Mouse (Mus musculus) erythroblast, embryonic 14.5 days (primary cell): ENCODE results near the gene Lipc. TPM values are rescaled to one million over a fixed set of nuclear protein-coding genes. Genes with fewer than 3 reads are reported as not detected.

Source experiments
- H3K27me3 ChIP-seq: 2 replicates; pipeline ENCODE4 v1.6.1; 2012; ENCODE audit warnings: inconsistent platforms; ENCODE audit not compliant: control insufficient read depth
- H3K36me3 ChIP-seq: 2 replicates; pipeline ENCODE4 v1.6.1; 2012; ENCODE audit warnings: mild to moderate bottlenecking, inconsistent platforms; ENCODE audit not compliant: control insufficient read depth
- H3K4me1 ChIP-seq: 2 replicates; pipeline ENCODE4 v1.6.1; 2012; ENCODE audit warnings: inconsistent platforms; ENCODE audit not compliant: control insufficient read depth
- H3K4me3 ChIP-seq: replicated peaks from 2 replicates; pipeline ENCODE3; 2012; ENCODE audit warnings: moderate library complexity, mild to moderate bottlenecking, inconsistent platforms
- H3K9me3 ChIP-seq: 2 replicates; pipeline ENCODE4 v1.6.1; 2012; ENCODE audit warnings: low read length, inconsistent platforms, mixed read lengths; ENCODE audit not compliant: control insufficient read depth
- GATA1 ChIP-seq: IDR thresholded peaks from 2 replicates; pipeline ENCODE4 v1.6.1; 2012; ENCODE audit warnings: low read length, inconsistent platforms, mixed read lengths
- TAL1 ChIP-seq: IDR thresholded peaks from 3 replicates; pipeline ENCODE4 v1.6.1; 2012; ENCODE audit warnings: low read length, inconsistent platforms, mixed read lengths
- polyA plus RNA-seq: library from polyadenylated mRNA; stranded (reverse); fragments of >175 nt; gene quantifications from 2 replicates; pipeline ENCODE4 v1.2.3, GENCODE M21; 2012

Lipc gene
- polyA plus RNA-seq, 1 experiment: 0.02 TPM

- Histone ChIP-seq H3K4me3 (no peak overlapping the region), H3K4me1 (peaks cover 15% of the 10 kb centered on the region), H3K36me3 (peaks cover 33% of the 10 kb centered on the region), H3K9me3 (no peaks in the 10 kb centered on the region), H3K27me3 (no peaks in the 10 kb centered on the region)
- TF ChIP-seq GATA1 (no peak), TAL1 (no peak)
These were observed 161.4 kb downstream of the Lipc start for GRCm38 (mm10) chr9:70790621-70791020.

DNA sequence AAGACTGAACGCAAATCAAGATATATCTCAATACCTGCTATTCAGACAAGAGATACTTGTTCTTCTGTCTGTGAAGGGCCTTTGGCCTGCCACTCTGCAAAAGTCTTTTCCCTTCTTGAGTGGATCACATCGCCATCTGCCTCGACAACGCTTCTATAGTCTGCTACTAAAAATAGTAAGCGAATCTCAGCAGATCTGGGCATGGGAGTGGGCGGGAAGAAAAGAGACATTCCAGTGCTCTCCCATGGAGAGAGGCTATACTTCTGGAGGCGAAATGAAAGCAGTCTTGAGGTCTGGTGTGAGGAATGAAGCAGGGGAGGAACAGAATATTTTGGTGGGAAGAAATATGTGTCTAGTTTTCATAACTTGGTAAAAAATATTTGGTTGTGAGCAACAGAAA lies 163.3 kb downstream of the Lipc start:
- peaks cover 52% of the 10 kb centered on the region for H3K36me3 ChIP-seq
- H3K4me1 ChIP-seq: peaks cover 5% of the 10 kb centered on the region
- no peak for TF ChIP-seq TAL1
- no peak for TF ChIP-seq GATA1
- H3K4me3 ChIP-seq: no peak overlapping the region
- H3K9me3 ChIP-seq: no peaks in the 10 kb centered on the region
- no peaks in the 10 kb centered on the region for H3K27me3 ChIP-seq

- Histone ChIP-seq H3K36me3 (peaks cover 100% of the 10 kb centered on the region), H3K27me3 (no peaks in the 10 kb centered on the region), H3K4me3 (no peak overlapping the region), H3K4me1 (peaks cover 6% of the 10 kb centered on the region), H3K9me3 (no peaks in the 10 kb centered on the region)
- TF ChIP-seq TAL1 (no peak), GATA1 (no peak)
These were observed 169.8 kb downstream of the Lipc start for GRCm38 (mm10) chr9:70782191-70782590.

DNA sequence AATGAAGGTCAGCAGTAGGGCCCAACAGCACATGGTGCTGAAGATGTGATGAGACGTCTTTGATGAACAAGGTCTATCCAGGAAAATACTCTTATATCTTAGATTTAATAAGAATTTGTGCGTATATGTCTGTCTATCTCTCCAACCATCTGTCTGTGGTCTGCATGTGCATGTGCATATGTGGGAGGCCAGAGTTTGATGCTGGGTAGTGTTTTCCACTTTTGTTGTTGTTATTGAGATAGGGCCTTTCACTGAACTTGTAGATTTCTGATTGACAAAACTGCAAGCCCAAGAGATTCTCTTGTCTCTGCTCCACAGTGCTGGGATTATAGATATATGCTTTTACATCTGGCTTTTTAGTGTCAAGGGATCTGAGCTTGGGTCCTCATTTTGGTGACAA lies 176.5 kb downstream of the Lipc start:
- Histone ChIP-seq H3K4me1 (peaks cover 29% of the 10 kb centered on the region), H3K27me3 (no peaks in the 10 kb centered on the region), H3K36me3 (peaks cover 100% of the 10 kb centered on the region), H3K4me3 (no peak overlapping the region), H3K9me3 (no peaks in the 10 kb centered on the region)
- TF ChIP-seq GATA1 (no peak), TAL1 (no peak)

- TF ChIP-seq TAL1 (no peak), GATA1 (no peak)
- Histone ChIP-seq H3K4me3 (no peak overlapping the region), H3K4me1 (peaks cover 7% of the 10 kb centered on the region), H3K36me3 (peaks cover 100% of the 10 kb centered on the region), H3K27me3 (no peaks in the 10 kb centered on the region), H3K9me3 (no peaks in the 10 kb centered on the region)
These were observed 191.1 kb downstream of the Lipc start for GRCm38 (mm10) chr9:70760974-70761373.

DNA sequence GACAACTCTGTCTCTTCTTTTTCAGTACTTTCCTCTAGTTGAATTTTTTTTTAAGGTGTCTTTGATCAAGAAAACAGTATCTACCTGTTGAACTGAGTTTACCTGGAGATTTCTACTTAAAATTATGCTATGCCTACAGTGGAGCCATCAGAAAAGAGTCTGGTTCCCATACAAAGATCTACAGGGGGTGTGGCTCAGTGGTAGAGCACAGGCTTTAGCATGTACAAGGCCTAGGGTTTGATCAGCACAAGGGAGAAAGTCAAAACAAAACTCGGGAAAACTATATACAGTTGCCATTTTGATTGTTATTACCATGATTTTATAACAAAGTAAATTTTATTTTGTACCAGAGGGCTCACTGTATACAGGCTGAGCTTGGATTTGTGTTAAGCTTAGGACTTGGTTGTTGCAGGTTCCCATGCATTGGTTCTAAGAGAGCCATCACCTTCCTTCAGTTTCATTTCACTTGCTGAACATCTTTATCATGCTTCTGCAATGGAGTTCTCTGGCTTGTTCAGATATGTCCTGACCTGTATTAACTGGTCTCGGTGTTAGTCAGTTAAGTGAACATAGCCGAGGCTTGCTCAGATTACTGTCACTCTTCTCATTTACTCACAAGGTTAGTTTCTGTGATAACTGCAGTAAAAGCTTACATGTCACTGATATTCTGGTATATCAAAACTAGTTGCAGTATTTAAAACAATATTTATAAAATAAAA lies 200.4 kb downstream of the Lipc start:
- peaks cover 98% of the 10 kb centered on the region for H3K36me3 ChIP-seq

More for the DNA sequence above, 200.4 kb downstream of the Lipc start:
- Histone ChIP-seq H3K27me3 (no peaks in the 10 kb centered on the region), H3K9me3 (no peaks in the 10 kb centered on the region), H3K4me1 (peaks cover 10% of the 10 kb centered on the region), H3K4me3 (no peak overlapping the region)
- no peak for TF ChIP-seq GATA1
- TF ChIP-seq TAL1: no peak

Other genes starting within 250 kb of the Lipc start
- gene Aqp9, start 216.5 kb upstream of the Lipc start, polyA plus RNA-seq: 0.26 and 0.27 TPM in 2 replicates